Mouse (Mus musculus): ENCODE measurements around the gene Grn. TPM values are rescaled to one million over a fixed set of nuclear protein-coding genes. Genes with fewer than 3 reads are reported as not detected.

Grn gene
- total and polyA plus RNA-seq, 3 experiments = 63.7 to 453 (median 106) TPM

DNA sequence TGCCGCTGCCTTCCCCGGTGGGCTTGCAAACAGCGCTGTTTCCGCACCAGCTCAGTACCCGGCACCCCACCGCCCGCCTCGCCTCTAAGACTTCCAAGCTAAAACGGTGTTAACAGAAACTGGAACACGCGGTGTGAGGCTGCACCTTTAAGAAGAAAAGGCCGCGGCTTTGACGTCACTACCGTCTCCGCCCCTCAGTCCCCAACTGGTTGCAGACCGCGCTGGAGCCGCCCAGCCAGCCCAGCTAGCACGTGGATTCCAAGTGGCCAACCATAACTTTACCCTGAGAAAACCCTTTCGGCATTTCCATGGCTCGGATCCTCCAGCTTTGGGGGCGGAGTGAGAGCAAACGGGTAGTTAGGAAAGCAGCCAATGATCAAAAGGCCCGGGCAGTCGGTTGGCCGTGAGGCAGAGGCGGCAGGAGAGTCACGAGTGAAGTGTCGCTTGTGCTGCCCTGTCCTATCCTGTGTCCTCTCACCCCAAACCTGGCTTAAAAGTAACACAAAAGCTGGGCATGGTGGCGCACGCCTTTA is 21.7 kb upstream of the Grn start (continued):
- TF ChIP-seq E2F4 (IDR thresholded peaks at IDR 0.05; ENCODE audit: insufficient replicate concordance, low read depth, low read length) (0 out of 2 replicates have a peak, but pooled peaks have one; percentile 81), RAD21 (IDR thresholded peaks at IDR 0.05; ENCODE audit: low read depth, low read length) (no peak), RCOR1 (conservative IDR thresholded peaks at IDR 0.05; ENCODE audit: low read depth, low read length) (no peak), TCF12 (IDR thresholded peaks at IDR 0.05; ENCODE audit: low read depth, low read length) (peak; percentile 100), UBTF (IDR thresholded peaks at IDR 0.05; ENCODE audit: low read depth, low read length) (peak; percentile 67; the same call in 1 of the 2 replicates), CHD2 (IDR thresholded peaks at IDR 0.05; ENCODE audit: low read length) (peak; percentile 72), USF2 (conservative IDR thresholded peaks at IDR 0.05; ENCODE audit: low read depth, low read length) (no peak; the same call in 1 of the 2 replicates), USF1 (IDR thresholded peaks at IDR 0.05; ENCODE audit: low read depth, low read length) (peak; percentile 78), SIN3A (IDR thresholded peaks at IDR 0.05; ENCODE audit: low read length) (peak; percentile 100), MEF2A (IDR thresholded peaks at IDR 0.05; ENCODE audit: borderline replicate concordance, low read depth, low read length) (peak; percentile 87)

DNA sequence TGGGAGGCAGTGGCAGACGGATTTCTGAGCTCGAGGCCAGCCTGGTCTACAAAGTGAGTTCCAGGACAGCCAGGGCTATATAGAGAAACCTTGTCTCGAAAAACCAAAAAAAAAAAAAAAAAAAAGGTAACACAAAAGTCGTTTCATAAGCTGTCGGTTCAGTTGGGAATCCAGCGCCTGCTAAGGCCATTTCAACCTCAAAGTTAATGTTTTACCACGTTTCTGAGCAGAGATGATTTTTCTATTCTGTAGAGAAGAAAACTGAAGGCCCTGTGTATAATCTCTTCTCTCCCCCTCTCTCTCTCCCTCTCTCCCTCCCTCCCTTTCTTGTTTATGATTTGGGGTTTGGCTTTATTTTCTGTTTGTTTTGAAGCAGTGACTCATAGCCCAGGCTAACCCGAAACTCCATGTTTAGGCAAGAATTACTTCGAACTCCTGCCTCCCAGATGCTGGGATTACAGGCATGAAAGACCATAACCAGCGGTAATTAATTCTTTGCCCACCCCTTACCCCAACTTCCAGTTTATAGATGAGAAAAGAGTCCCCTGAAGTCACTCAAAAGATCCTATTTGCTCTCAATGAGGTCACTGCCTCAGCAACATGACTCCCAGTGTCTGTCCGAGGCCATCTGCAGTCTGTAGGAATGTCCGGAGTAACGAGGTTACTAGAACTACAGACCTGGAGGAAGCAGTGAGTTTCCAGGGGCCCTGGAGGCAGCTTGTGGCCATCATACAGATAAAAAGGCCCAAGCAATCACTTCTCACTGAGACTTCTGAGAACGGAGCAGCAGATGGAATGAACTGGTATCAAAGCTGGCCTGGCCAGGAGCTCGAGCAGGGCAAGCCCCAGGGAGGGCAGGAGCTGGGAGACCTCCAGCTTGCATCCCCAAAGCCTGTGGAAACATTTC is 21.0 kb upstream of the Grn start:
- peak overlapping the region; percentile 57; the same call in 1 of the 2 replicates for H3K9ac ChIP-seq (ENCODE audit: insufficient read depth, low read depth)
- no peaks in the 10 kb centered on the region for H3K27me3 ChIP-seq (replicated peaks)
- no peaks in the 10 kb centered on the region for H3K9me3 ChIP-seq (replicated peaks; ENCODE audit: low read length)
- peaks cover 10 to 40% of the 10 kb centered on the region in 2 experiments for H3K4me1 ChIP-seq (ENCODE audit: control insufficient read depth in 1 of 2, insufficient read depth in 2 of 2)
- peak overlapping the region; percentile 54; the same call in 1 of the 2 replicates for H3K27ac ChIP-seq (ENCODE audit: insufficient read depth, low read depth)
- TF ChIP-seq HCFC1 (IDR thresholded peaks at IDR 0.05; ENCODE audit: low read depth, low read length) = no peak
- TF ChIP-seq JUN (IDR thresholded peaks at IDR 0.05; ENCODE audit: insufficient read depth, low read depth, low read length) = no peak
- TF ChIP-seq ZNF384 (IDR thresholded peaks at IDR 0.05; ENCODE audit: low read depth, low read length) = peak; percentile 50; the same call in 1 of the 2 replicates
- TF ChIP-seq ZKSCAN1 (IDR thresholded peaks at IDR 0.05; ENCODE audit: borderline replicate concordance, low read depth, low read length) = no peak
- no peak for TF ChIP-seq KAT2A (IDR thresholded peaks at IDR 0.05; ENCODE audit: insufficient replicate concordance, low read length)
- H3K4me2 ChIP-seq (ENCODE audit: insufficient read depth, low read depth, poor library complexity, severe bottlenecking) = peak overlapping the region; percentile 39
- in situ Hi-C loops (cut with MboI; ENCODE audit: low pct_ligation_motif_present, low pct_unique_long_range_greater_than_20kb, low sequenced_read_pairs) = loop anchor here (5.0 kb wide), 1 partner anchor 87 kb away; no protein-coding TSS in a partner anchor
- peaks cover 16 to 20% of the 10 kb centered on the region in 2 experiments for H3K36me3 ChIP-seq (replicated peaks in 1 of 2; ENCODE audit: control insufficient read depth in 1 of 2, insufficient read depth in 1 of 2, low read length in 1 of 2)
- no peak for DNase-seq (ENCODE audit: extremely low read depth)
- H3K4me3 ChIP-seq (replicated peaks in 1 of 3; ENCODE audit: low read depth in 2 of 3, low read length in 2 of 3, poor library complexity in 1 of 3) = peak overlapping the region; percentile 14 to 63 (median 39)
- dilution Hi-C loops (cut with MboI; ENCODE audit: extremely low pct_ligation_motif_present, extremely low pct_unique_long_range_greater_than_20kb, low sequenced_read_pairs) = loop anchor here (25.0 kb wide), 1 partner anchor 97 kb away; the partner anchor contains the start of gene Ubtf
- H3K79me2 ChIP-seq (replicated peaks; ENCODE audit: control insufficient read depth, extremely low read depth, insufficient read depth, poor library complexity, severe bottlenecking) = peaks cover 12% of the 10 kb centered on the region

All from CH12.LX (cell line).